Mouse (Mus musculus) embryo, embryonic 9.5 days (tissue): ENCODE measurements around the gene Sntb2.

Experiments
- DNase-seq: peaks from one replicate; pipeline ENCODE4 v3.0.0-alpha.2; 2017; ENCODE audit errors: extremely low spot score

The Sntb2 gene

DNA sequence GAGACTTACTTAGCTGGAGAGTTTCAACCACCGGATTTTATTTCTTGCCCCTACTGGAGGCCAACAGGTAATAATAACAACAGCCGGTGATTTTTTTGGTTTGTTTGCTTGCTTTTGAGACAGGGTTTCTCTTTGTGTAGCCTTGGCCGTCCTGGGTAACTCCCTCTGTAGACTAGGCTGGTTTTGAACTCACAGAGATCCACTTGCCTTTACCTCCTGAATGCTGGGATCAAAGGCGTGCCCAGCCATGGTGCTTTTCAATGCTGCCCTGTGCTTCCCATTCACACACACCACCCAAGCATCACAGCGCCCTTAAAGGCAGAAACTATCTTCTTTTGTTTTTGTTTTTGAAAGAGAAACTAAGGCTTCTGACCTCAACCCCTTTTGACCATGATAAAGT is 5.6 kb upstream of the Sntb2 start:
- DNase-seq = no peak

DNA sequence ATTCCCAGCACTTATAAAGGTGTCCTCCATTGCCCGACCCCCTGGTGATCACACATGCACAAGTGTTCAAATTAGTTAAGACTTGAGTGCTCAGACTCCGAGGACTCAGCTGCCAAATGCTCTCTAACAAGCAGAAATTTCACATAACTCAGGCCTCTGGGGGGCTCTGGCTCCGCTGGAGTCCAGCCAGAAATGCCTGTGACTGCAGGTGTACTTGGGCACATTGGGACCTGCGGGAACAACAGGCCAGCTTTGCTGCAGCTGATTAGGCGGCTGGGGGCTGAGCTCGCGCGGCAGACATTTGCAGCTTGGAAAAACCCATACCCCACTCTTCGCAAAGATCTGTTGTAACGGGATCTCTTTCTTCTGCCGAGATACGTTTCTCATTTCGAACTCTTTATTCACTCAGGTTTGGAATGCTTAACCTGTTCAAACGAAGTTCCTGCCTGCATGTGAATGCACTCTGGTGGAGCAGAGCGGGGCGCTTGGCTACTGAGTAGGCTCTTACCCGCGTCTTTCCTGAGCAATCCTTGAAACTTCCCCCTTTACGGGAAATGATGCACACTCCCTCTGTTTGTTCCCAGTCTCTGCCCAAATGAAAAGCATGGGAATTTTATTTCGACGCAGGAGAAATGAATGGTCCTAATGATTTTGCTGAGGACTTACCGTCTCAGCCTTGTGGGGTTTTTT is 3.0 kb upstream of the Sntb2 start:
- peak; percentile 44 for DNase-seq

DNA sequence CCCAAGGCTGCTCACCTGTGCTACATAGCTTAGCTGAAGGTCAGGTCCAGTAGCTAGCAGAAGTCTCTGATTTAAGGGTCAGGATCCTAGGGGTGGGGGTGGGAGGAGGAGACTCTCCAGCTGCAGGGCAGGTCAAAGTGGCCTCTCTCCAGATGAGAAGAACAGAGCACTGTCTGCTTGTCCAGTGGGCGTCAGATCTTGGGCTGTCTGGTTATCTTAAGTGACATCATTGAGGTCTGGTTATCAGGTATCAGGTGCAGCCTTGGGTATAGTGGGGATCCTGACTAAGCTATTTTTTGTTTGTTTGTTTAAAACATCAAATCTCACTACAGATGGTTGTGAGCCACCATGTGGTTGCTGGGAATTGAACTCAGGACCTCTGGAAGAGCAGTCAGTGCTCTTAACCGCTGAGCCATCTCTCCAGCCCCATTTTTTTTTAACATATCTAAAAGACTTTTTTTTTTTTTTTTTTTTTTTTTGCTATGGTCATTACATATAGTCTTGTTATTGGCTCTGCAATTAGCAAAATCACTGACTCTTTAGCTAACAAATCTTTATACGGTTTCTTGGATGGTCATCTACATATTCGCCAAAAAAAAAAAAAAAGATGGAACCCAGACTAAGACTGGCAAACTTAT is 1.9 kb upstream of the Sntb2 start:
- DNase-seq = no peak

DNA sequence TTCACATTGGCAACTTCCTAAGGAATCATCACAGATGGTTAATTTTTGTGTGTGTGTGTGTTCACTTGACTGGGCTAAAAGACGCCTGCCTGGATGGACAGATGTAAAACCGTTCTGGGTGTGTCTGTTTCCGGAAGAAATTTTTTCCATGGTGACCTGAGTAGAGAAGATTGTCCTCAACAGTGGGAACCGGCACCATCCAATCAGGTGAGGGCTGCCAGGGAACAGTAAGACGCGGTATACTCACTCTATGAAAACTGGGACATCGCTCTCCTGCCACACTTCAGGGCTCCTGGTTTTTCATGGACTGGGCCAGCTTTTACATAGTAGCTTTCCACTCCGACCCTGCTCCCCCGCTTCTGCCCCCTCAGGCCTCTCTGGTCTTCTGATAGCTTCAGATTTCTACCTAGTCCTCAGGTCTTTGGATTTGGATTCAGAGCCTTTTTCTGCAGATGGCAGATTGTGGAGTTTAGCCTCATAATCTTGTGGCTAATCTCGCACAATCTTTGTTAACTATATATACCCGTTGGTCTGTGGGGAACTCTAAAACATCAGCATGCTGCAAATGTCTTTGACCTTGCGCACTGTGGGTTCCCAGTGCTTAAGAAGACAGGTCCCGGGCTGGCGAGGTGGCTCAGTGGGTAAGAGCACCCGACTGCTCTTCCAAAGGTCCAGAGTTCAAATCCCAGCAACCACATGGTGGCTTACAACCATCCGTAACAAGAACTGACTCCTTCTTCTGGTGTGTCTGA is 1.1 kb upstream of the Sntb2 start:
- no peak for DNase-seq

DNA sequence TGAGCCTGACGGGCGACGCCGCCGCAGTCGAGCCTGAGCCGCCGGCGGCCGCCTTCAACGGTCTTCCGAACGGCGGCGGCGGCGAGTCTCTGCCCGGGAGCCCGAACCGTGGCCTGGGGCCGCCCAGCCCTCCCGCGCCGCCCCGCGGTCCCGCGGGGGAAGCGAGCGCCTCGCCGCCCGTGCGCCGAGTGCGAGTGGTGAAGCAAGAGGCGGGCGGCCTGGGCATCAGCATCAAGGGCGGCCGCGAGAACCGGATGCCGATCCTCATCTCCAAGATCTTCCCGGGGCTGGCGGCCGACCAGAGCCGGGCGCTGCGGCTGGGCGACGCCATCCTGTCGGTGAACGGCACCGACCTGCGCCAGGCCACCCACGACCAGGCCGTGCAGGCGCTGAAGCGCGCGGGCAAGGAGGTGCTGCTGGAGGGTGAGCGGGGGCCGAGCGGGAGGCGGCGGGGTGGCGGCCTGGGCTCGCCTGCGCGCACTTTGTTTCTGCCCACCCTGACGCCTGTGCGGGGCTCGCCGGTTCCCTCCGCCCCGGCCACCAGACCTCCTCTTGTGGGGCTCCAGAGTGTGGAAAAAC is 438 bp downstream of the Sntb2 start:
- DNase-seq = no peak

DNA sequence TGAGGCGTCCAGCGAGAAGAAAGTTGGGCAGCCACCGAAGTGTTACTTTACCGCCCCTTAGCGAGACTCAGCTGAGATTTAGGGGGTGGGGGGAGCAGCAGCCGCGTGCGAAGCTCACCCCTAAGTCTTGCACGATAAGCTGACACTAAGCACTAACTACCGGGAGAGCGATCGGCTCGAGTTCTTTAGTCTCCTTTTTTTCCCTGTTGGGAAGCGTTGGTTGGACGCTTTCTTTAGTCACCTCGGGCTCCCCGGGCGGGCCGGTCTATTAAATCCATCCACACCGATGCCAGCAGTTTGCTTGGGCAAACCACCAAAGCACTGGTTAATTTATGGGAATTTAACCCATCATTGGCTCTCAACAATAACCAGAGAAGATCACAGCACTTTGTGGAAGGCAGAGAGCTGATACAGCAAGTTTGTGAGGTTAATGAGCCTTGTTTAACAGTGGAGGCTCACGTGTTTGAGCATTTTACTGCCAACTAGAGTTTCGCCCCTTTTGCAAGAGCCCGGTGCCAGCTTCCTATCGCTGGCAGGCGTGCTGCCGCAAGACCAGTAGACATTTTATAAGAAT is 1.0 kb downstream of the Sntb2 start:
- peak; percentile 65 for DNase-seq

DNA sequence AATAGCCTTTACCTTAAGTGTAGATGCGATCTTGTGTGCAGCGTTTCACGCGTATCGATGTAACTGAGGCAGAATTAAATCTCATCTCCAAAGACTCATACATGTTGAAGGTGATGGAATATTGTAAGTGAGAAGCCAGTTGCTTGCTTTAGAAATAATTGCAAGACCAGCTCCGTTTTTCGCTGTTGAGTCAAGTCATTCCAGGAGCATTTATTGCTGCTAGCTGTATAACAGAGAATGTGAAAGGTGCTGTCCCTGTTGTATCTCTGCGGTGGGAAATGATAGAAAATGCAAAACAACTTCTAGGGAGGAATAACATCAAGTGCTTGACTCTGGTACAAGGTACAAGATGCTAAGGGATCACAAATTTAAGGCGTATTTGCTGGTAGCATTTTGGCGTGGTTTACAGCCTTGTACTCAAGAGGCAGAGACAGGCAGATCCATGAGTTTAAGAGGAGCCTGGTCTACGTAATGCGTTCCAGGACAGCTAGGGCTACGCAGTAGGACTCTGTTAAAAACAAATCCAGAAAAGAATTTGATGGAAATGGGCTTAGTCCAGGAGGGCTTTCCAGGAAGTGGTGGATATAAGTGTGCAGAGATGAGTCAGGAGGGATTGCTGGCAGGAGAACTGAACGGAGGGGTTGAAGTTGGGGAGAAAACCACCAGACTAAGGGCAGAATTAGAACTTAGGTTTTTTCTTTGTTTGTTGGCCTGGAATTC is 1.7 kb downstream of the Sntb2 start:
- DNase-seq = no peak

DNA sequence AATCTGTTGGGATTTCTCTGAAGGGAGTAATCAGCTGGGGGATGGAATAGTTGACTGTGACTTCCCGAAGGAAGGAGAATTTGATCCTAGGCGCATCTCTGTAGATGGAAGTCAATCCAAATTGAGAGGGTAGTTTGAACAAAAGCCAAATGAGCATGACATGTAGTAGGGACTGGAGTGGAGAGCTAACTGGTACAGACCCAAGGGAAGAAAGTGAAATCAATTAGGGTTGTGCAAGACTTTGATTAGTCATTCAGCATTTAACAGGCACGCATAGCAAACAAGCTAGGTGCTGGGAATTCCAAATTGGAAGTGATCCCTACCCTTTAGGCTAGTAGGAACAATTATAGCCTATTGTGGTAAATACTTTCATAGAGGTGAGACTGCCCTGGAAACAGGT is 6.3 kb downstream of the Sntb2 start:
- DNase-seq = no peak

DNA sequence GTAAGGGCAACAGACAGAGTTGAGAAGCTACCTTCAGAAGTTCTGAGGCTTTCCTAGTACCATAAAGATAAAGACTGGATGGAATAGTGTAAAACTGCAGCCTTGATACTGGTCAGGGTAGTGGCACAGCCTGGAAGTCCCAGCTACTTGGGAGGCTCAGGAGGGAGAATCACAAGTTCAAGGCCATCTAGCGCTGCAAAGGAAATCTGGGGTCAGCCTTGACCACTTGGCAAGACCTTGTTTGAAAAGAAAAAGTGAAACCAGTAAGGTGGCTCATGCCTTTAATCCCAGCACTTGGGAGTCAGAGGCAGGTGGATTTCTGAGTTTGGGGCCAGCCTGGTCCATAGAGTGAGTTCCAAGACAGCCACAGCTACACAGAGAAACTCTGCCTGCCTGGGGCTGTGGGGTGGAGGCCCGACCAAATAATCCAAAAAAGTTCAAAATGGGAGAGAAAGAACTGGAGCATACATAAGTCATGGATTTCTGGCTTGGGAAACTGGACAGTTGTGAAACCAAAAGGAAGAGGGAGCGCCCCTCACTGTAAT is 8.4 kb downstream of the Sntb2 start:
- DNase-seq = no peak

DNA sequence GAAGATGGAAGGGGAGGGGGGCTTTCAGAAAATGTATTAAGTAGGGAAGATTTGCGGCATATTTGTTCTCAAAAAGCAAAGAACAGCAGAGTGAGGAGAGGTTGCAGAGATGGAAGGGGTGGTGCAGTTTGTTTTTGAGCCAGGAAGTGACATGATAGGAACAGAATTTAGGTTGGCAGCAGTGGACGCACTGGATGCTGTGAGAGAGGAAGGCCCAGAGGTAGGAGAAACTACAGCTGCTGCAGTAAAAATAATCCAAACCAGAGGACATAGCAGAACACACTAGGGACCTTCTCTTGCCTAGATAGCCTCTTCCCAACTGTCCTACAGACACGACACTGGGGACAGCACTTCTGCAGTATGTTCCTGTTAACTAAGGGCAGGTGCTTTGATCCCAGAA is 9.2 kb downstream of the Sntb2 start:
- DNase-seq = no peak

DNA sequence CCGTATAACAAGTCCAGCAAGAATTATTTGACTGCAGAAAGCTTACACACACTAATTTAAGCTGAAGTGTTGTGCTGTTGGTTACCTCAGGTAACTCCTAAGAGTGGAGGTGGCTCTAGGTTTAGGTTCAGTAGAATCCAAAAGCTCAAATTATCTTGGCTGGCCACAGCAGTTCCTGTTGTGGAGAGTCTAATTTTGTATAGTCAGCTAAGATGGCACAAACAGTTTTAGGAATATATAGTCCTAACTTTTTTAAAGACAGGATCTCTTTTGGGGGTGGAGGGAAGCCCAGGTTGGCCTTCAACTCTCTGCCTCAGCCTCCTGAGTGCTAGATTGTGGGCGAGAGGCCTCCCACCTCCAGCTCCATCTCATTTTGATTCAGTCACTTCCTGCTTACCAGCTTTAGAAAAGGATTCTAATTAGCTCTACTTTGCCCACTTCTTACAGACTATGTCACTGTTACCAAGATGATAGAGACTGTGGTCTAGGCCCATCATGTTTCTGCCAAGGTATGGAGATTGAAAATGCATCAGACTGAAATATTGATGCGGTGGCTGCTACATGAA is 13.2 kb downstream of the Sntb2 start:
- no peak for DNase-seq

DNA sequence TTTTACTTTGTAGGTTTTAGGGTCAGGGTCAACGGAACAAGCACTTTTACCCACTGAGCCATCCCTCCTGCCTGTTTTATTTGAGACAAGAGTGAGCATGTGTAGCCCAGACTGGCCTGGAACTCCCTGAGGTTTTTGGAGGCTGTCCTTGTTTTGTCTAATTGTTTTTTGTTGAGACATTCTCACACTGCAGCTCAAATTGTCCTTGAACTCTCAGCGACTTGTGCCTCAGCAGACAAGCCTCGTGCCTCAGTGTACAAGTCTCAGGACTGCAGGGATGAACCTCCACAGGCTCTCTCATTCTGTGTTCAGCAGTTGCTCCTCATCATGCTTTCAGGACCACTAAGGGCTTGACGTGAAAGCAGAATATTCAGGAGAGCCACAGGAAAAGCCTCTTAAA is 16.2 kb downstream of the Sntb2 start:
- no peak for DNase-seq

DNA sequence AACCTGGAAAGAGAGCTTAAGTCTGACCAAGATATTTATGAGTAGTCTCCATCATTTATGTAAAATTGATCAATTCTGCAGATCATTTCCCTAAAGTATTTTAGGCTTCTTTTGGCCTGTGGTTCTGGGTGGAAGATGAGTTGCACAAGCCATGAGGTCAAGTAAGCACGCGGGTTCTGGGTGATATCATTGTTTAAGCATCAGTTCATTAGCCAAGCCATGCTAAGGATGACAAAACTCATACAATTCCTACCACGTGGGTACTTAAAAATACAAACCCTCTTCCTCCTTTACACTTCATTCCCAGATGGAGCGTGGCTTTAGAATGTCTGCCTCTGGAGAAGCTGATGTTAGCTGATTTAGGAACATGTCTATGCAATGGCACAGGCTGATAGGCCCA is 18.0 kb downstream of the Sntb2 start:
- no peak for DNase-seq

DNA sequence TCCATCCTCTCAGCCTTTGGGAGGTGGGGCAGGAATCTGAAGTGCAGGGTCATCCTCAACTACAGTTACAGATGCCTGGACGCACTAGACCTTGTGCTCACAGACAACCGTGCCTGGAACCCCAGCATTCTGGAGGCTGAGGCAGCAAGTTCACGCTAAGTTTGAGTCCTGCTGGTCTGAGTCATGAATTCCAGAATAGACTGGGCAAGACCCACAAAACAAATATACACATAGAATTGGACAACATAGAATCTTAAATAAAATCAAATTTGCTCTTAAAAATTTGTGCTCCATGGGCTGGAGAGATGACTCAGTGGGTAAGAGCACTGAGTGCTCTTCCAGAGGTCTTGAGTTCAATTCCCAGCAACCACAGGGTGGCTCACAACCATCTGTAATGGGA is 21.5 kb downstream of the Sntb2 start:
- DNase-seq = no peak

DNA sequence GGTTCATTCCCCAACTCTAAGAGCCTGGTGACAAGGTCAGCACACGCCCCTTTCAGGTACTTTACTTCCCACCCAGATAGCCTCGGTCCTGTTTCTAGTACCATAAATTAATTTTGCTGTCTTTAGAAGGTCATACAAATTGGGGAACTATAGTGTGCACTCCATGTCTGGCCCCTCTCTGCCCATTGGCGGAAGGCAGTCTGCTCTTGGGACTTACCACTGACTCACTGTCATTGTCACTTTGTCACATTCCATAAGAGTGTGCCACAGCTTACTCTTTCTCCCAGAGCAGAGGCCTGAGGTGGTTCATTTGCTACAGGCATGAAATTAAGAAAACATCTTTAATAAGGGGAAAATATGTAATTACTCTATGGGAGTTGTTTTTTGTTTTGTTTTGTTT is 22.7 kb downstream of the Sntb2 start:
- no peak for DNase-seq

DNA sequence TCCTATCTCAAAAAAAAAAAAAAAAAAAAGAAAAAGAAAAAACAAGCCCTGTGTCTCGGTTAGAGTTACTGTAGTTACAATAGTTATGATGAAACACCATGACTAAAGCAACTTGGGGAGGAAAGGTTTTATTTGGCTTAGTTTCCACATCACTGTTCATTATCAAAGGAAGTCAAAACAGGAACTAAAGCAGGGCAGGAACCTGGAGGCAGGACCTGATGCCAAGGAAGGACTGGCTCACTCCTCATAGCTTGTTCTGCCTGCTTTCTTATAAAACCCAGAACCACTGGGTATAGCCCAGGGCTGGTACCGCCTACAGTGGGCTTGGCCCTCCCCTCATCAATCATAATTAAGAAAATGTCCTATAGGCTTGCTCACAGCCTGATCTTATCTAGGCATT is 24.1 kb downstream of the Sntb2 start:
- DNase-seq = no peak

DNA sequence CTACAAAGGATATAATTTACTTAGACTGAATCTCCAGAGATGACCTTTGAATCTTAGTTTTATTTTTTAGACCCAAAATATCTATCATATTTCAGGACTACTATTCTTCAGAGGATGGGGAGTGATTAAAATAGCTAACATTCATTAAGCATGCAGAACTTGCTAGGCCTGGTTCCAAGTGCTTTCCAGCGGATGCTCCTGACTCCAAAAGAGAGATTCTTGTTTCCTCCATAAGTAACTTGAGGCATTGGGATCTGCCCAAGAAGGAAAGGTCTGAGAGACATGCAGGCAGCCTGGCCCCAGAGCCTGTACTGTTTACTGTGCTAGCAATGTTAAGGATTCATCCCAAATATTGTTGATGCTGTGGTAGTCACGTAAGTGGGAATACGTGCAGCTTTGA is 26.8 kb downstream of the Sntb2 start:
- no peak for DNase-seq

DNA sequence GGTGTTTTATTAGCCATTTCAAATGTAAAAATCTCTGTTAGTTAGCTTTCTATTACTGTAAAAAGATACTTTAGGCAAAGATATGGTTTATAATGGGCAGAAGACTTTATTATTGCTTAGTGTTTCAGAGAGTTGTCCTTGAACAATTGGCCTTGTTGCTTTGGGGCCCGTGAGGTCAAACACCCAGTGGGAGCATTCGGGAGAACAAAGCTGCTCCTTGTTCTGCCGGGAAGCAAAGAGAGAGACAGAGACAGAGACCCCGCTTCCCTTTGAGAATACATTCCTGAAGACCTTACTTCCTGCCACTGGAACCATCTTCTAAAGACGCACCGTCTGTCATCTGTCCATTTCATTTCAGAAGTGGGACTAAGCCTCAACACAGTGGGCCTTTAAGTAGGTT is 27.8 kb downstream of the Sntb2 start:
- peak; percentile 17 for DNase-seq

DNA sequence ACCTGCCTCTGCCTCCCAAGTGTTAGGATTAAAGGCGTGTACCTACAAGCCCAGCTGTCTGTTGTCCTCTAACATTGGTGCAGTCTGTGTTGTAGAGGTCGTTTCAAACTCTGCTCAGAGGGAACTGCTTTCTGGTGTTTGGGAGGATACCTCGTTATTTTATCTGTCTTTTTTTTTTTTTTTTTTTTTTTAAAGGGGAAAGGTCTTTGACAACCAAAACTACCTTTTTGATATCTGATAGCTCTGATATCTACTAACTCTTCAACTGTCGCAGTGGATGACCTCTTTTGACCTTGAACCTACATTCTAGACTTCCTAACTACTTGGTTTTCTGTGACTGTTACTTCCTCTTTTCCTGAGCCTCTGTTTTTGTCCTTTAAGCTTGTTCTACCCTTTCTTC is 29.0 kb downstream of the Sntb2 start:
- no peak for DNase-seq

DNA sequence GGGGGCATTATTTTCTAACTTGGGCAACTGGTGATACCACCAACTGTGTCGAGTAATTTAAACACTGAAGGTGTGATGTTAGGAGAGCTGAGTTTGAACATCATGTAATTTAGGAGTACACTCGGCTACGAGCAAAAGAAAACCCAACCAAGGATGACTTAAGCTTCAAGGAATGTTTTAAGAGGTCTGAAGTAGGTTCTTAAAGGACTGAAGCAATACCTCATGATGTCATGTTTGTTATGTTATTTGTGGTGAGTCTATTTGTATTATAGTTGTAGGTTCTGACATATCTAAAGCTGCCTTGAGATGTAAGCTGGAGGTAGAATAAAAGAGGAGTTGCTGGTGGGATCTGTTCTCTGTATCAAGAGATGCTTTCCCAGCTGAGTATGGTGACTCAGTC is 34.4 kb downstream of the Sntb2 start:
- DNase-seq = no peak

DNA sequence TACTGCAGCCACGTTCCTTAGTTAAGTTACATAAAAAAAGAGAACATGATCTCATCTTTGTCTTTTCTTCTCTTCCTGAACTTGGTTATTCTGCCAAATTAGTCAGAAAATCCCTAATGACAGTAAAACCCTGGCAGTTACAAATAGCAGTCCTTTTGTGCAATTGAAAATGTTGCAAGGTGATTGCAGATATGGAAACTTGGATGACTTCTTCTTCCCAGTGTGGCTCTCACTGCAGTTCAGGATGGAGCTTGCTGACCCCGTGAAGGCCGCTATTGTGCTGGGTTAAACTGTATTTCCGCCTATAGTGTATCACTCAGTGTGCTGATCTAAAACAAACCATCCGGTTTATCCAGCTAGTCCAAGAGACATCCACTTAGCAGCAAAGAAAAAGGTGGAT is 36.4 kb downstream of the Sntb2 start:
- DNase-seq = no peak
